Mouse (Mus musculus) CD4-positive, CD25-positive, alpha-beta regulatory T cell, adult 9 weeks (primary cell): ENCODE results near the gene Ccdc96. TPM values are rescaled to one million over a fixed set of nuclear protein-coding genes. Genes with fewer than 3 reads are reported as not detected.

ENCODE experiments used
- polyA plus RNA-seq: library from polyadenylated mRNA; unstranded; fragments of 100-300 nt; shearing (Covaris generic); gene quantifications from one replicate; pipeline ENCODE4 v1.2.1, GENCODE M21; 2017

The Ccdc96 gene
- polyA plus RNA-seq, result not detected

DNA sequence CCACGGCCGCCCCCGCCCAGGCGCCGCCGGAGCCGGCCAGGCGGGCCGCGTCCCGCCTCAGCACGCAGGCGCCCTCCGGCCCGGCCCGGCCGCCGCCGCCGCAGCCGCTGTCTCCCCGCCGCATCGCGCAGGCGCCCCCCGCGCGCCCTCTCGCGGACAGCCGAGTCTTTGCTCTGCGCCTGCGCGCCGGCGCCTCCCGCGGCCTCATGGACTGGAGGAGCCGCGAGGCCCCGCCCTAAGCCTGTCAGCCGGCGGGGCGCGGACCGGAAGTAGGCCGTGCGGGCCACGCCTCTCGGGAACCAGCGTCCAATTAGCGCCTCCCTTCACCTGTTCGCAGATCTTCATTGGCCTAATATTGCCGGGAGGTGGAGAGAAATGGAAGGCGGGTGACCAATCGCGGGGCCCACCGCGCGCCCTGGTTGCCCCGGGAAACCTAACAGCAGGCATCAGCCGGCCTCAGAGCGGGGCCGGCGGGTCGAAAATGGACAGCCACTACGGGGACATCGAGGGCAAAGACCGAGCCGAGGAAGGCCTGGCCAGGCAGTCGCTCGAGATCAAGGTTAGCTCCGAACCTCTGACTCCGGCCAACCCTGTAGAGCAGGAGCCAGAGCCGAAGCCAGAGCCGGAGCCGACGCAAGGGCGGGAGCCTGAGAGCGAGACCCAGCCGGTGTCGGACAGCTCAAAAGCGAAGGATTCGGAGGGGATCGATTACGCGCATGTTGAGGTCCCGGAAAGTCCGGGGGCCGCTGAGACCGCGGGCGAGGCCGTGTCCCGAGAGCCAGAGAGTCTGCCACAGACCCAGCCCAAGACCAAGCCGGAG, at the start of gene Ccdc96, which contains the start of gene Tada2b:
Gene Ccdc96, plus strand, starts transcription at position 418 of the 820 bp plus-strand sequence.
Gene Tada2b, minus strand, starts transcription at position 115 of the 820 bp plus-strand sequence.

DNA sequence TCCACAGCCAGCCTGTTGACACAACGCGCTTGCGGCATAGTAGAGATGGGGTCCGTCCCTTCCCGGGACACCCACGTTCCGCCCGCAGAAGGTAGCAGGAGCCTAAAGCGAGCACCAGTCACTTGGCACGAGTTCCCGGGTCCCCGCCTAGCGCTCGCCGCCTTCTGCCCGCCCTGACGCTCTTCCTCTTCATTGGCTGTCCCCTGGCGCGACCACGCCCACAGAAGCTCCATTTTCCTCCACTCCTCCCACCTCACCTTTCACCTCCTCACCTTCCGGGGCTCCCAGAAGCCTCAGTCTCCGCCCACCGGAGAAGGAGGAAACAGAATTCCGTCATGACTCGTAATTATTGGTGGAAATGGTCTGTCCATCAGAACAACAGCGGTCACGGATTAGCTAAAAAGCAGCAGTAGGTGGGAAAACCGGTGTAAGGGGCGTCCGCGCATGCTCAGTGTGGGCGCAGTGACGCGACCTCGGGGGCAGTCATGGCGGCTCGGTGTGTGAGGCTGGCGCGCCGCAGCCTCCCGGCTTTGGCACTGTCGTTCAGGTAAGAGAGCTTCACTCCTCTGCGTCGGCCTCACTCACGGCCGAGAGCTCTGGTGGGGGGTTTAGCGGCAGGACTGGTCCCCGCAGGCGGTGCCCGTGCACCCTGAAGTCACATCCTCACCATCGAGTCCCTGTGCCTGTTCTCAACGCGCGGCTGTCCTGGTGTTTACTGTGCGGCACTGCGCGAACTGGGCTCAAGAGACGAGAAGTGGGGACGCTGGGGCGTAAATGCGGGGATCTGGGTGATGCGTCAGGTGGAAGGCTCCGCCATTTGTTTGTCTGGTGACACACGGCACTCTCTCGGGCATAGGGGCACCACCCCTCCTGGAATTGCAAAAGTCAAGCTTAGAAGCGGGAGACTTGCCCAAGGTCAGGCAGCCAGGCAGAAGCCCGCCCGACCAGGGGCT, 19.4 kb upstream of the Ccdc96 start, which contains the start of gene Grpel1:
Gene Grpel1, plus strand, starts transcription at position 290 of the 953 bp plus-strand sequence.

Other genes starting within 250 kb of the Ccdc96 start
- gene Sorcs2, start 86.4 kb upstream of the Ccdc96 start, polyA plus RNA-seq, result 5.7 TPM
- 41.7 TPM for gene Grpel1, start 19.6 kb upstream of the Ccdc96 start, polyA plus RNA-seq
- gene Tada2b, start 303 bp upstream of the Ccdc96 start, polyA plus RNA-seq, result 1.6 TPM
- 110 TPM for gene Tbc1d14, start 108.7 kb downstream of the Ccdc96 start, polyA plus RNA-seq
- gene D5Ertd579e, start 211.4 kb downstream of the Ccdc96 start, polyA plus RNA-seq, result 36.7 TPM